Mouse (Mus musculus): ENCODE results near the gene Tmem189. TPM values are rescaled to one million over a fixed set of nuclear protein-coding genes. Genes with fewer than 3 reads are reported as not detected.

Tmem189 gene
- polyA plus RNA-seq, 1 experiment from 2014 or later: 45.2 TPM

GRCm38 (mm10) chr2:167688126-167688497 lies 1.5 kb downstream of the Tmem189 start:
- peak overlapping the region; percentile 93 for H3K4me2 ChIP-seq (replicated peaks)
- H3K9ac ChIP-seq: peak overlapping the region; percentile 57; the same call in 1 of the 2 replicates
- H3K4me1 ChIP-seq: peaks cover 11% of the 10 kb centered on the region; the same call in 1 of the 2 replicates
- WGBS: 25% methylated on average over 12 of the region's 12 CpGs
- no peaks in the 10 kb centered on the region for H3K9me3 ChIP-seq
- H3K27me3 ChIP-seq (replicated peaks): peaks cover 67% of the 10 kb centered on the region
- H3K27ac ChIP-seq: no peak overlapping the region
- ATAC-seq (ENCODE audit: low FRiP score, low read depth): peak; percentile 27; the same call in 1 of the 2 replicates
- H3K36me3 ChIP-seq: no peaks in the 10 kb centered on the region
- H3K4me3 ChIP-seq: peak overlapping the region; percentile 58

GRCm38 (mm10) chr2:167687651-167688101 lies 1.9 kb downstream of the Tmem189 start:
- no peaks in the 10 kb centered on the region for H3K36me3 ChIP-seq
- H3K27me3 ChIP-seq (replicated peaks): peaks cover 67% of the 10 kb centered on the region
- WGBS: 60% methylated on average over 11 of the region's 11 CpGs

GRCm38 (mm10) chr2:167687250-167687586 lies 2.4 kb downstream of the Tmem189 start:
- Histone ChIP-seq H3K4me2 (replicated peaks) (no peak overlapping the region), H3K9ac (no peak overlapping the region), H3K36me3 (no peaks in the 10 kb centered on the region), H3K9me3 (no peaks in the 10 kb centered on the region), H3K4me1 (peaks cover 11% of the 10 kb centered on the region; the same call in 1 of the 2 replicates), H3K27ac (no peak overlapping the region), H3K27me3 (replicated peaks) (peaks cover 65% of the 10 kb centered on the region), H3K4me3 (no peak overlapping the region)
- 80% methylated on average over 4 of the region's 4 CpGs for WGBS
- ATAC-seq (ENCODE audit: low FRiP score, low read depth): no peak

More at GRCm38 (mm10) chr2:167687651-167688101, 1.9 kb downstream of the Tmem189 start:
- no peak overlapping the region for H3K4me3 ChIP-seq
- ATAC-seq (ENCODE audit: low FRiP score, low read depth): 0 out of 2 replicates have a peak, but pooled peaks have one; percentile 10
- peak overlapping the region; percentile 93; the same call in 1 of the 2 replicates for H3K4me2 ChIP-seq (replicated peaks)
- peaks cover 11% of the 10 kb centered on the region; the same call in 1 of the 2 replicates for H3K4me1 ChIP-seq
- H3K9ac ChIP-seq: no peak overlapping the region
- H3K27ac ChIP-seq: no peak overlapping the region
- H3K9me3 ChIP-seq: no peaks in the 10 kb centered on the region

- H3K9ac ChIP-seq: no peak overlapping the region
- no peaks in the 10 kb centered on the region for H3K36me3 ChIP-seq
- no peak overlapping the region for H3K27ac ChIP-seq
- no peak overlapping the region for H3K4me3 ChIP-seq
- no peak overlapping the region for H3K4me2 ChIP-seq (replicated peaks)
- 79% methylated on average over 16 of the region's 16 CpGs for WGBS
- H3K27me3 ChIP-seq (replicated peaks): peaks cover 59% of the 10 kb centered on the region
- H3K4me1 ChIP-seq: peaks cover 11% of the 10 kb centered on the region; the same call in 1 of the 2 replicates
- no peak for ATAC-seq (ENCODE audit: low FRiP score, low read depth)
- H3K9me3 ChIP-seq: no peaks in the 10 kb centered on the region
Observed at GRCm38 (mm10) chr2:167686382-167687249, 3.0 kb downstream of the Tmem189 start.

GRCm38 (mm10) chr2:167685865-167686264 lies 3.8 kb downstream of the Tmem189 start:
- Histone ChIP-seq H3K27ac (no peak overlapping the region), H3K36me3 (no peaks in the 10 kb centered on the region), H3K4me2 (replicated peaks) (no peak overlapping the region), H3K4me3 (no peak overlapping the region), H3K27me3 (replicated peaks) (peaks cover 51% of the 10 kb centered on the region), H3K4me1 (peaks cover 11% of the 10 kb centered on the region; the same call in 1 of the 2 replicates), H3K9ac (no peak overlapping the region), H3K9me3 (no peaks in the 10 kb centered on the region)
- WGBS: 81% methylated on average over 3 of the region's 3 CpGs
- ATAC-seq (ENCODE audit: low FRiP score, low read depth): no peak

DNA sequence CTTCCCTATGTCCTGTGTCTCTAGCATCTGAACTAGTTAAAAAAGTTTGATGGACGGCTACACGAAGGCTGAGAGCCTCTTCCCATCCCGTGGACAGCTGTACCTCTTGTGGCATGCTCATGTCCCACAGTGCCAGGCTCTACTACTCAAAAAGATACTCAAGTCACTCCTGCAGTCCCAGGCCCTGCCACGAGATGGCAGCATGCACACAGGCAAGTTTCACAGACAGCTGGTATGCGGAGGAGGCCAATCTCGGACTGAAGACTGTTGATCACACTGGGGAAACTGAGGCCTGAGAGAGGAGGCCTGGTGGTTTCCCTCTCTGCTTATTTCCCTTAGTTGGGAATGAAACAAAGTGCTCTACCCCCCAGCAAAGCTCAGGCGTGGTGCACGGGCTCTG lies 4.5 kb downstream of the Tmem189 start:
- H3K4me1 ChIP-seq: peaks cover 11% of the 10 kb centered on the region; the same call in 1 of the 2 replicates
- H3K4me2 ChIP-seq (replicated peaks): no peak overlapping the region
- H3K27me3 ChIP-seq (replicated peaks): peaks cover 45% of the 10 kb centered on the region
- no peaks in the 10 kb centered on the region for H3K9me3 ChIP-seq
- no peak overlapping the region for H3K9ac ChIP-seq
- H3K4me3 ChIP-seq: no peak overlapping the region
- ATAC-seq (ENCODE audit: low FRiP score, low read depth): 0 out of 2 replicates have a peak, but pooled peaks have one; percentile 23
- no peak overlapping the region for H3K27ac ChIP-seq
- no peaks in the 10 kb centered on the region for H3K36me3 ChIP-seq
- WGBS: 7% methylated on average over 8 of the region's 8 CpGs

GRCm38 (mm10) chr2:167683721-167684120 lies 5.9 kb downstream of the Tmem189 start:
- peaks cover 32% of the 10 kb centered on the region for H3K27me3 ChIP-seq (replicated peaks)
- H3K9me3 ChIP-seq: no peaks in the 10 kb centered on the region
- no peak for ATAC-seq (ENCODE audit: low FRiP score, low read depth)
- 84% methylated on average over 3 of the region's 3 CpGs for WGBS
- no peak overlapping the region for H3K4me3 ChIP-seq
- H3K36me3 ChIP-seq: no peaks in the 10 kb centered on the region
- no peak overlapping the region for H3K9ac ChIP-seq
- no peak overlapping the region for H3K4me2 ChIP-seq (replicated peaks)
- H3K27ac ChIP-seq: no peak overlapping the region
- H3K4me1 ChIP-seq: no peaks in the 10 kb centered on the region

DNA sequence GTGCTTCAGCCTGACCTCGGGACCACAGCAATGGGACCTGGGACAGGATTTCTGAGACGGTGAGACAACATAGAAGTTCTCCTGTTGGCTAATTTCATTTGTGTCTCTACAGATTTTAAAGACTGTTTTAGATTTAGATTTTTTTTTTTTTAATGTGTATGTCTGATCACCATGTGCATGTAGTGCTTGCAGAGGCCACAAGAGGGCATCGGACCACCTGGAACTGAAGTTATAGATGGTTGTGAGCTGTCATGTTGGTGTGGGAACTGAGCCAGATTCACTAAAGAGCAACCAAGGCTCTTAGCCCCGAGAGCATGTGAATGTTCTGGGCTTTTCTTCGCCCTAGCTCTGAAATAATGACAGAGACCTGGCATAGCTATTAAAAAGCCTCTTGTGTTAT lies 9.0 kb downstream of the Tmem189 start:
- ATAC-seq (ENCODE audit: low FRiP score, low read depth): no peak
- peaks cover 8% of the 10 kb centered on the region; the same call in 1 of the 2 replicates for H3K27me3 ChIP-seq (replicated peaks)
- no peak overlapping the region for H3K9ac ChIP-seq
- WGBS: 49% methylated on average over 5 of the region's 5 CpGs
- H3K4me1 ChIP-seq: no peaks in the 10 kb centered on the region
- H3K4me3 ChIP-seq: no peak overlapping the region
- no peaks in the 10 kb centered on the region for H3K36me3 ChIP-seq
- no peak overlapping the region for H3K4me2 ChIP-seq (replicated peaks)
- no peaks in the 10 kb centered on the region for H3K9me3 ChIP-seq
- no peak overlapping the region for H3K27ac ChIP-seq

DNA sequence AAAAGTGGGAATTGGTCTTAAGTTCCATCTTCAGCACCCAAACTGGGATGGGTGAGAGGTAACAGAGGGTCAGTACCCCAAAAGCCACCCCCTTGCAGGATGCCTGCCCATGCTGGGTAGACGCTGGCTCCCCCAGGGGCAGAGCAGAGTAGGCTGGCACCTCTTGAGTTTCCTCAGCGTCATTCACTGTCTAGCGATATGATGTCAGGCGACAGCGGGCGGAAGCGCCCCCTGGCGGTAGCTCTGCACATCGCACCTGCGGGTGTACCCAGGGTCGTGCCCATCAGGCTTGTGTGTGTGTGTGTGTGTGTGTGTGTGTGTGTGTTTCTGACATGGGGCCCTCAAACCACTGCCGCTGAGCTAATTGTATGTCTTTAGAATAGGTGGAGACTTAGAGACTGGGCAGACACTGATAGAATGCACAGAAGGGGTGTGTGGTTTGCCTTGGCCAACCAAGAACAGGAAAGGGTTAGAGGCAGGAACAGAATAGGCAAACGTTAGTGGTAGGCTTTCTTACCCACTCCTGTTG lies 9.7 kb downstream of the Tmem189 start:
- WGBS: under 1% methylated on average over 13 of the region's 13 CpGs
- H3K4me3 ChIP-seq: no peak overlapping the region
- no peak overlapping the region for H3K4me2 ChIP-seq (replicated peaks)
- H3K4me1 ChIP-seq: no peaks in the 10 kb centered on the region
- H3K9ac ChIP-seq: no peak overlapping the region
- no peaks in the 10 kb centered on the region for H3K36me3 ChIP-seq
- H3K27ac ChIP-seq: no peak overlapping the region
- peak; percentile 79 for ATAC-seq (ENCODE audit: low FRiP score, low read depth)
- H3K27me3 ChIP-seq (replicated peaks): peaks cover 4% of the 10 kb centered on the region; the same call in 1 of the 2 replicates
- H3K9me3 ChIP-seq: no peaks in the 10 kb centered on the region

GRCm38 (mm10) chr2:167678600-167678999 lies 11.0 kb downstream of the Tmem189 start:
- Histone ChIP-seq H3K27ac (no peak overlapping the region), H3K9me3 (no peaks in the 10 kb centered on the region), H3K9ac (no peak overlapping the region), H3K4me3 (no peak overlapping the region), H3K36me3 (no peaks in the 10 kb centered on the region), H3K4me2 (replicated peaks) (no peak overlapping the region), H3K27me3 (replicated peaks) (no peaks in the 10 kb centered on the region), H3K4me1 (no peaks in the 10 kb centered on the region)
- no peak for ATAC-seq (ENCODE audit: low FRiP score, low read depth)
- WGBS: 44% methylated on average over 5 of the region's 5 CpGs

DNA sequence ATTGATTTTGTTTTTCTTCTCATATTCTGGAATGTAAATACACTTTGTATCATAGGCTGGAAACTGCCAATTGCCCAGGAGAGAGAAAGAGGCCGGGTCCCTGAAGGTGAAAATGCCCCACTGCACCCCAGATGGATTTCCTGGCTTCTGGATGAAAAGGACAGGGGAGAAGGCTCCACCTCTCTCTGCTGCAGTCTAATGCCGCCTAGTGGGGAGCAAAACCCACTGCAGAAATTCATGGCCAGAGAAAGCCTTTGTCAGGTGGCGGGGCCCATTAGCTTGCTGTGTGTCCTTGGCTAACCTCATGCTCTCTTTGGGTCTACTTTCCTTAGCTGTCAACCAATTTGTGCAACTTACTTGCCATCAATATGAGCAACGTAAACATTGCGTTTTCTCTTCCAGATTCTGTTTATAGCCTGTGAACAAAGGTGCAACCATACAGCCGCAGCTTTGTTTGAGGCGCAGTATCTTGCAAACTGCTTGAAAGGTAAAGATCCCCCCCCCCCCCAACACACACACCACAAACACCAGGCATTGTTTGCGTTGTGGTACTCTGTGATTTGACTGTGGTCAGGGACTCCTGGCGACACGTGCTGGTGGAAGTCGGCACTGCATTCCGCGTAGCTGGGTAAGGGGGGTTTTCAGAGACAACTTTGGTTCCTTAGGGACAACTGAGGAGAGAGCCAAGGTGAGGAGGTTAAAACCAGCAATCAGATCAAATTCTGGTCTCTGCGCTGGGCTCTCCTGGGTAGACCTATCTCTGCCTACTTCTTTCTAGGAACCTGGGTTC lies 14.3 kb downstream of the Tmem189 start:
- Histone ChIP-seq H3K9me3 (no peaks in the 10 kb centered on the region), H3K36me3 (no peaks in the 10 kb centered on the region), H3K4me1 (no peaks in the 10 kb centered on the region), H3K27me3 (replicated peaks) (no peaks in the 10 kb centered on the region; the same call in 1 of the 2 replicates), H3K9ac (no peak overlapping the region), H3K4me2 (replicated peaks) (no peak overlapping the region), H3K4me3 (no peak overlapping the region), H3K27ac (no peak overlapping the region)
- WGBS: 40% methylated on average over 14 of the region's 14 CpGs
- no peak for ATAC-seq (ENCODE audit: low FRiP score, low read depth)
